Mouse (Mus musculus) gastrocnemius, postnatal 25 days (tissue): ENCODE data around the gene Cyb5r4. TPM values are rescaled to one million over a fixed set of nuclear protein-coding genes. Genes with fewer than 3 reads are reported as not detected.
"Not testable (repeated sequence)": the region's sequence is repeated elsewhere in the genome, so short reads cannot be mapped to it uniquely, and the experiment has no call there.

Source experiments
- DNase-seq: peaks from one replicate; pipeline ENCODE4 v3.0.0; 2022
- long read RNA-seq, 2 experiments: library from polyadenylated mRNA; stranded (forward); transcript quantifications; one replicate each; pipeline ENCODE4 v2.0.0; 2021
- total RNA-seq, 2 experiments: library from RNA; stranded (reverse); gene quantifications; 1 replicate in 1 of 2; 2 replicates in 1 of 2; pipeline ENCODE4 v1.2.3; 2021

The Cyb5r4 gene
- total RNA-seq = 10 to 100 TPM; 23.7 to 29.5 TPM
- long read RNA-seq, experiment 1, transcript Cyb5r4-201 (16 exons, 2,644 nt) = major isoform, 51 of 86 reads
- long read RNA-seq, experiment 1, partial matches to known transcripts = 6 of 86 reads
- long read RNA-seq, experiment 1, other reads (novel, unspliced or antisense) = 29 of 86 reads
- long read RNA-seq, experiment 2, transcript Cyb5r4-201 (16 exons, 2,644 nt) = major isoform, 58 of 94 reads
- long read RNA-seq, experiment 2, partial matches to known transcripts = 0 of 94 reads
- long read RNA-seq, experiment 2, other reads (novel, unspliced or antisense) = 36 of 94 reads

DNA sequence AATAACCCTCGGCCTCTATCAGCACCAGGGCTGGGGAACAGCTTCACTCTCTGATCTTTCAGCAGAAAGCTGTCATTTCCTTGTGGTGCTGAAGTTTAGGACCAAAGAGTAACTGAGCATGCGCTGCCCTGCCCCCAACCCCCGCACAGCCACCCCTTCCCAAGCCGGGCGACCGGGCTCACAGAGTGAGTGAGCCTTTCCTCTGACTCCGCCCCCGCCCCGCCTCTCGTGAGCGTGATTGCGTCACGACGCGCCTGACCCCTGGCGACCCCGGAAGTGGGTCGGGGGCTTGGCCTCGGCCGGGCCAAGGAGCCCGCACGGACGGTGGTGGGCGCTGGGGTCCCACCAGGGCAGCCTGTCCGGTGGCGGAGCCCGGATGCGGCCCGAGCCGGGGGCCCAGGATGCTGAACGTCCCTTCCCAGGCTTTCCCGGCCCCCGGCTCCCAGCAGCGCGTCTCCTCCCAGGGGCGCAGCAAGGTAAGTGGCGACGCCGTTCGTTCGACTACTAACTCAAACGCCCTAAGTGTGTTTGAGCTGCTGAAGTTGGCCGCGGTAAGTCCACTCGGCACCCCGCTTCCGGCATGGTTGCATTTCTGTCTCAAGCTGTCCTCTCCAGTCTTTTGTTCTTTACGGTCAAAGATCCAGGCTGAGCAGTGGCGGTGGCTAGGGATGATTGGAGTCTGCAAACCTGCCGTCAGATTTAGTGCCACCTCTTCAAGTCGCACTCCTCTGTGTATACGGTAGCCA lies at the start of gene Cyb5r4:
Gene Cyb5r4, plus strand, starts transcription at position 237 of the 746 bp plus-strand sequence.
- peak; percentile 93 for DNase-seq

DNA sequence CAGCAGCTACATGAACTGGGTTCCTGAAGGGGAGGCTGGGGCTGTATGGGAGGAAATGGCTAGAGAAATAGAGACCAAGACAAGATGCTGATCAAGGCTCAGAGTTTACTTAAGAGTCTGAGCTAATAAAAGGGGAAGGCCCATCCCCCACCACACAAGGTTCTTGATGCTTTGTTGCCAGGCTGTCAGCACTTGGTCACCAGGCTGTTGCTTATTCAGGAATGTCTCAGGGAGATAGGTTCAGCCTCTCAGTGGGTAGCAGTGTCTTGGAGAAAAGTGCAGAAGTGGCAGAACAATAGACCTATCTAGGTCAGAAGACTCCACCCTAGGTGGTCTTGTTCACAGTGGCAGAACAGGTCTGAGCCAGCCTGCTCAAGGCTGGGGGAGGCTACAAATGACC lies 49.3 kb upstream of the Cyb5r4 start:
- not testable (repeated sequence) for DNase-seq

DNA sequence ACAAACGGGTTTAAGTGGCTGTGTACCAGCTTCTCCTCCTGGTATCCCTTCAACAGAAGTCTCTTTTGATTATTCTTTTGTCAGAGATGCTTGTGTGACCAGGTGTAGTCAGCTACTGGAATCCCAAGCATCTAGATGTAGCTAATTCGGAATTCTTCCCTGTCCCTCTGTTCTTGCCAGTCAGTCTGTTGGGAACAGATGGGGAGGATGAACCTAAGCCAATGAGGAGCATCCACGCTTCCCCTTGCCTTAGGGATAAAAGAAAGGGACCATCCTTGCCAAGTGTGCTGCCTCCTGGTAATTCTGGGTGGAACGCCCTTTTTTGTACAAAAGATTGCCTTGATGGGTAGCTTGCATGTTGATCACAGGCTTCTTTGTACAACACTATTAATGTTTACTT lies 48.3 kb upstream of the Cyb5r4 start:
- DNase-seq = no peak

GRCm38 (mm10) chr9:86976896-86977295 lies 44.9 kb upstream of the Cyb5r4 start:
- no peak for DNase-seq

DNA sequence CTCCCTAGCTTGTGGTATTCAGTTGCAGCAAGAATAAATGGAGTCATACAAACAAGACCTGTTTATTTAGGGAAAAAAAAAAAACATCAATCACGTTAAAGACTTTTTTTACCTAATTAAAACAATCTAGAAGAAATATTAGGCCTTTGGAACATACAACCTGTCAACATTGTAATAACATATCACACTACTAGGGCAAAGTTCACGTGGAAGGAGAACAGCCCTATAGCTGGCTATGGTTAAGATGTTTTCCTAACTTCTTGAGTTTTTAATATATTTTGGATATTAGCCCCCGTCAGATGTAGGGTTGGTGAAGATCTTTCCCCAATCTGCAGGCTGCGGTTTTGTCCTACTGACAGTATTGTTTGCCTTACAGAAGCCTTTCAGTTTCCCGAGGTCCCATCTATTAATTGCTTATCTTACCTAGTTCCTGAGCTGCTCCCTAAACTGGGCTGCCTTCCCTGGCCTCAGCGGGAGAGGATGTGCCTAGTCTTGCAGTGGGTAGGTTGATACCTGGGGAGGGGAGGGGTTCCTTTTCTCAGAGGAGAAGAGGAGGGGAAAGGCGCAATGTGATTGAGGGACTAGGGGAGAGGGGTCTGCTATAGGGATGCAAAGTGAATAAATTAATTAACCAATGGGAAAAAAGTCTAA lies 43.4 kb upstream of the Cyb5r4 start:
- no peak for DNase-seq

- no peak for DNase-seq
These were observed 41.8 kb upstream of the Cyb5r4 start for GRCm38 (mm10) chr9:86980048-86980447.

- no peak for DNase-seq
These were observed 40.9 kb upstream of the Cyb5r4 start for GRCm38 (mm10) chr9:86980942-86981341.

GRCm38 (mm10) chr9:86981551-86981950 lies 40.3 kb upstream of the Cyb5r4 start:
- DNase-seq = no peak

DNA sequence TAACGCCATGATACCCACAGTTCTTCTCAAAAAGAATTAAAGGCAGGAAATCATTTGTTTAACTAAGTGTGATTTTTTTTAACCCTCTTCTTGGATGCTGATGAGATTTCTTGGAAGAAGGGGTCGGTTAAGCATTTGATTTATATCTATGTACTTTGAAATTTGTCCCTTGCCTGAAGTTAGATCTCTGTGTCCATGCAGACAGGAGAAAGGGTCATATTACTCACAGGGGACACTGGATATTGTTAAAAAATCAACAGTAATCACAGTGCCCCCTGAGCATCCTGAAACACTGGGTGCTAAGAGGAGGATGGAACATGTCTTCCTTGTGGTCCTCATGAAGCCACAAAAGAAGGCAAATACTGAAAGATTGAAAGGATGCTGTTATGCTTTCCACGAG lies 37.2 kb upstream of the Cyb5r4 start:
- DNase-seq = no peak

DNA sequence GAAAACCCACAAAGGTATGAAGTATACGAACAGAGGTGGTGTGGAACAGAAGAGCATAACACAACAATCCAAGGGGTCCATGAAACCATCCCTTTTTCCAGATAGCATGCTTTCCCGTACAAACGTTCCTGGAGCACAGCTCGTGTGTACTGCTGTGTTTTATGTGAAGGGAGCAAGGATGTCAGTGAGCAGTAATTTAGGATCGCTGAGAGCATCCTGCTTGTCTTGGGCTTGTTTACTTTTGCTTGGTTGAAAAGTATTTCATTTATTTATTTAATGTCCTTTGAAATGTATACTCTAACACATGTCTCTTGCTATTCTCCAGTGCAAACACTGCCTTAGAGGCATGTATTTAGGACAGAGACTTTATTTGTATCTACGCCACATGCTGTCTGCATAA lies 36.7 kb upstream of the Cyb5r4 start:
- no peak for DNase-seq

GRCm38 (mm10) chr9:86986703-86987296 lies 35.0 kb upstream of the Cyb5r4 start:
- no peak for DNase-seq

- DNase-seq = no peak
These were observed 32.0 kb upstream of the Cyb5r4 start for GRCm38 (mm10) chr9:86989822-86990221.

GRCm38 (mm10) chr9:86991758-86992157 lies 30.1 kb upstream of the Cyb5r4 start:
- no peak for DNase-seq

- no peak for DNase-seq
These were observed 24.6 kb upstream of the Cyb5r4 start for GRCm38 (mm10) chr9:86997046-86997691.

DNA sequence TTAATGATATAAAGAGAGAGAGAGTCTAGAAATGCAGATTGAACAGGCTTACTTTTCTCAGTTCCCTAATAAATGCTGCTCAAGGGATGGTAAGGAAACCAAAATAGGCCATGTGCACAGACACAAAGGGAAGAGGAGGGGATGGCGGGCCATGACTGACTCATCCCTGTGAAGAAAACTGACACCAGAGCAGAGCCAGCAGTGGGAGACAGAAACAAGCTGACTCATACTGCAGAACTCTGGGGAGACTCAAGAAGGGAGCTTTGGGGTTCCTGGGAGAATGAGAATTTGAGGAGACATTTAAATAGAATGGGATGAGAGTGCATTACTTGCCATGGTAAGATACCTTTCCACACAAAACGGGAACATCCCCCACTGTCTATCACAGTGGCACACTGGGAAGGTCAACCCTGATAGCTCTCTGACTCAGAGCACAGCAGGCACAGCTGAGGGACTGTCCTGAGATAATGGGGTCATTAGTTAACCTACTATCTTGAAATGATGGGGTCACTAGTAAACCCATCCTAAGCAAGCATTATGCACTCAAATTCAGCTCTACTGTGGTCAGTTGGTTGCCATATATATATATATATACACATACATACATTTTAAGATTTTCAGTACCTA lies 21.7 kb upstream of the Cyb5r4 start:
- DNase-seq = no peak

- DNase-seq = no peak
These were observed 16.9 kb upstream of the Cyb5r4 start for GRCm38 (mm10) chr9:87004701-87005434.

DNA sequence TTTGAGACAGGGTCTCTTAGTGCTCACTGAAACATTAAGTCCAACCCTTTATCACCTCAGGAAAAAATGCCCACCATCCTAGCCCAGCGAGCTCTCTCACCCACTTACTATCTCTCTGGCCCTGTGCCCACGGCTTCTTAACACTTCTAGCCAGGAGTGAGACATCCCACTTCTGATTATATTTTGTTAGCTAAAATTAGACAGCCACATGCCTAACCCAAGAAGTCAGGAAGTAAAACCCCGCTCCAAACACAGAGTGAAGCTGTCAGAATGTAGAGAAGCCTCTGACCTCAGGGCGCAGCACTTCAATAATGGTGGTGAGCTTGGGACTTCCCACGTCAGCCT lies 16.4 kb upstream of the Cyb5r4 start:
- DNase-seq = no peak

DNA sequence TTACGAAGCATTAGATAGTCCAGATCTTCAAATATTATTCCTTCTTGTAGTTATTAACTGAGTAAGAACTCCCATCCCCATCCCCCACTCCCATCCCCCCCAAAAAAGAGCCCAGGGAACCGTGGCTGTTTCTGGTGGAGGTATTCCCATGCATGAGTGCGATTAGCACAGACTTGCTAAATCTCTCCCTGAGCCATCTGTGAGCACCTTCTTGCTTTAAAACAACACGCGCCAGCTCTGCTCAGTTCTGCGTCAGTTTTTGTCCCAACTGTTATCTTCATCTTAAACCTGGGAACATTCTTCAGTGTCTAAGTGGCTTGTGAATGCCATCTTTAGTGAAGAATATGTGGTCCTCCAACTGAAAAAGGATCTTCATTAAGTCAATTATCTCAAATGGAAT lies 13.3 kb upstream of the Cyb5r4 start:
- no peak for DNase-seq

DNA sequence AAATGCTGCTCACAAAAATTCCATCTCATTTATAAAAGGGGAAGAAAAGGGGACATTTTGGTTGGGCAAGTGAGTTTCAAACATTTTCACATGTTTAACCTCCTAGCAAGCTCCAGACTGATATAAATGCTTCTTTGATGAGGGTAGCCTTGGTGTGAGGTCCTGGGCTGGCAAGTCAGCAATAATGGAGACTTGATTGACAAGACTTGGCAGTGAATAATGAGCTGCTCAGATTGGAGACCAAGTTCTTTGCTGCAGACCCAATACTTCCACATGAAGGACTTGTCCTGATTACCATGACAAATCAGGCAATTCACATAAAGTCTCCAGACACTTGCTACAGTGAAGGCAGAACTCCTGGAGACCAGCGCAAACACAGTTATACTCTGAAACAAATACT lies 12.9 kb upstream of the Cyb5r4 start:
- DNase-seq = no peak

DNA sequence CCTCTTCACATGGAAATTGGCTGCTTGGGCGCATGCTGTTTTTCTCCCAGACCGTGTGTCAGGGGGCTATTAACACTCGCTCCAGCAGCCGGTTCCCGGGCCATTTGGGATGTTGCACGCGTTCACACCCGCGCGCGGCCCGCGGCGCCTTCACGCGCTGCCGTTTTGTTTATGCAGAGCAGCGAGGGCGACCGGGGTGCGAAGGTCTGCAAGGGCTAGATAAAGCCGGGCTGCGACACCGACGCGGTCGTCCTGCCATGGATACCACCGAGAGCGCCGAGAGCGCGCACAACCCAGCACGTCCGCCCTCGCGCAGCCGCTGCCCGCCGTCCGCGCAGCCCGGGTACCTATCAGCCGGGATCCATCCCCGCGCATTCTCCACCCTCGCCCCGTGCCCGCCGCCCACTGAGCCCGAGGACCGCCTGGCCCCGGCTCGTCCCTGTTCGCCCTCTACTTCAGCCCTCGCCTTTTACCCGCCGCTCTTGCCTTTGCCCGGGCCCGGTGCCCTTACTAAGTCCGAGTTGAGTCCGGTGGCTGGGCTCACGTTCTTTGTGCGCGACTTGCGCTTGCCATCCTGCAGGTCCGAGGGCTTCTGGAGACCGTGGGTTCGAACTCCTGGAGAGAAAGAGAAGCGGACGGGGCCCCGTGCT lies 6.4 kb upstream of the Cyb5r4 start, which contains the start of gene Ripply2:
Gene Ripply2, plus strand, starts transcription at position 250 of the 650 bp plus-strand sequence.
- peak; percentile 5 for DNase-seq

GRCm38 (mm10) chr9:87015938-87016294 lies 5.9 kb upstream of the Cyb5r4 start:
- DNase-seq = no peak
